Mouse (Mus musculus) brain, embryonic 14.5 days (tissue): ENCODE results near the gene Rbm33.

Experiments
- CTCF ChIP-seq: fragments of 200-500 bp; IDR thresholded peaks from 2 replicates; pipeline ENCODE4 v1.5.1; 2012; ENCODE audit warnings: inconsistent platforms, mild to moderate bottlenecking, moderate library complexity, borderline replicate concordance; ENCODE audit not compliant: insufficient read depth, insufficient read length; ENCODE audit errors: extremely low read depth
- POLR2A ChIP-seq: fragments of 200-500 bp; IDR thresholded peaks from 2 replicates; pipeline ENCODE4 v1.6.1; 2012; ENCODE audit warnings: mild to moderate bottlenecking, inconsistent platforms, borderline replicate concordance; ENCODE audit not compliant: poor library complexity, insufficient read depth, insufficient read length, severe bottlenecking; ENCODE audit errors: extremely low read depth

DNA sequence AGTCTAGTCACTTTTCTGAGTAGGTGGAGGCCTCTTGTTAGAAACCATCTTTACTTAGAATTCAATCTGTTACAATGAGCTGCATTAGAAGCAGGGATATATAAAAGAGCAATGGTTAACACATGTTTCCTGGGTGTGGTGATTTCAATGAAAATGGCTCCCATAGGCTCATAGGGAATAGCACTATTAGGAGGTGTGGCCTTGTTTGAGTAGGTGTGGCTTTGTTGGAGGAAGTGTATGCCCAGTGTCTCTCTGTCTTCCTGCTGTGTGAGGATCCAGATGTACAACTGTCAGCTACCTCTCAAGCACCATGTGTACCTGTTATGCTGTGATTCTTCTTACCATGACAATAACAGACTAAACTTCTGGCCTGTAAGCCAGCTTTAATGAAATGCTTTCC, 12.4 kb upstream of the Rbm33 start:
- TF ChIP-seq CTCF (no peak), POLR2A (no peak)
